Mouse (Mus musculus) spleen, postnatal 10 days (tissue): Measurements from ENCODE around the gene Adh1.

Source experiments
- DNase-seq, 2 experiments: peaks; one replicate each; pipeline ENCODE4 v3.0.0; 2021 to 2022; ENCODE audit warnings: low spot score in 2 of 2

The Adh1 gene

GRCm38 (mm10) chr3:138241371-138241770, 19.4 kb upstream of the Adh1 start:
- no peak for DNase-seq

GRCm38 (mm10) chr3:138242021-138242726, 18.6 kb upstream of the Adh1 start:
- DNase-seq = no peak

- DNase-seq = no peak
Observed at GRCm38 (mm10) chr3:138242933-138243332, 17.9 kb upstream of the Adh1 start.

GRCm38 (mm10) chr3:138244338-138244874, 16.4 kb upstream of the Adh1 start:
- DNase-seq = no peak

GRCm38 (mm10) chr3:138246511-138247020, 14.2 kb upstream of the Adh1 start:
- DNase-seq = no peak

GRCm38 (mm10) chr3:138247241-138247640, 13.6 kb upstream of the Adh1 start:
- DNase-seq = no peak

DNA sequence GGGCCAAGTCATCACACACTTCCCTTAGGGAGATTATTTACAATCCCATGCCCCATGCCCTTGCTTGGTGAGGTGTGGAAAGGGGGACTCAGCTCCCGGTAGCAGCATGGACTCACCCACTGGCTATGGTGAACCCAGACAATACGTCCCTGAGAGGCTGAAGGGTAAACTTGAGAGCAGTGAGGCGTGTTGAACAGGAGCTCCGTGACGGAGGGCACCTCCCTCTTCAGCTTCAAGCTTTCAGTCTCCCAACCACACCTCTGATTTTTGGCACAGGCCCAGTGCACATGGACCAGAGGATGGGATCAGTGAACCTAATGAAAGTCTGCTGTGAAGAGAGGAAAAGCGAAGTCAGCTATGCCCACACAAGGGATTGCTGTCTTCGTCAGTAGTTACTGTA, 12.8 kb upstream of the Adh1 start:
- no peak for DNase-seq

GRCm38 (mm10) chr3:138248746-138249145, 12.0 kb upstream of the Adh1 start:
- DNase-seq = no peak

DNA sequence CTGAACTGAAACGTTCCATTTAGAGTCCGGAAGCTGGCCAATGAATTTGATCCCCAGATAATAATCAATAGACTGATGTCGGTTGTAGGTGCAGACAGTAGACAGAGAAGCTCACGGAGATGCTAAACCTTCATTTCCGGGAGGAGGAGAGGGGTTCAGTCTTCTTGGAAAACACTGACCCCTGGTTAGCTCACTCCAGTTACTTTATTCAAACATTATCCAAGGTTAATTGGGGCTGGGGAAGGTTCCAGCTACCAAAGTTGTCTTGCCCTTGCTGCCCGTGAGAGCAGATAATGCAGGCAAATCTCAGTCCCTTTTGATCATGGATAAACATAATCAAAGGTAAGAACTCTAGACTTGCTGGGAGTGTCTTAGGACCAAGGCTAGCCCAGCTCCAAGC, 9.6 kb upstream of the Adh1 start:
- no peak for DNase-seq

- no peak for DNase-seq
Observed at GRCm38 (mm10) chr3:138254205-138254604, 6.6 kb upstream of the Adh1 start.

- DNase-seq = no peak
Observed at GRCm38 (mm10) chr3:138255366-138255765, 5.4 kb upstream of the Adh1 start.

DNA sequence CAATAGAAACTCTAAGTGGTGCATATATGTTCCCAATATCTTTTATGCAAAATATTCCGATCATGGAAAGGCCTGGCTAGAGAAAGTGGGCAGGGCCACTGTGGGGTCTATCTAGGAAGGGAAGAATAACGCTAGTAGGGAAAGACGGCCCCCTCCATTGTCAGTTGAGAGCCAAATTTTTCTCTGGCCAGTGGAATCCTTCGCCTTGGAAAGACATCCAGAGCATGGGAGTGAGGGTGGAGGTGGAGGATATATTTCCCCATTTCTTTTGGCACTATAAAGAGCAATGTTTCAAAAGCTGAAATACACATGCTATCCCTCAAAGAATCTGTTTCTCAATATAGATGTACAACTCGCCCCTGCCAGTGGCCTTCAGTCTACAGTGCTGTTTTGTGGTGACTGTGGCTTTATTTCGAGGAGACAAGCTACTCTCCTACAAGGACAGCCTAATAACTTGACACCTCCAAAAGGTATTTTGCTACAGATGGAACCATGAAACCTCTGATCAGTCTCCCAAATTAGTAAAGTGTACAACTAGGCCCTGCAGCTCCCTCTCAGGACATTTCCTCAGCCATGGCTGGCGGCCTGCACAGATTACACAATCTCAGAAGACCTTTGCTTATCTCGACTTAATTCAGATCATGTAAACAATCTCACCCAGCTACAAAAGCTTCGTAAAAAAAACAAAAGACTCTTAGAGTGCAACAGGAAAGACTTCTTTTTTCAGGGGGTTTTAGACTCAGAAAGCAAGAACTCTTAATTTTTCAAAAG, 4.8 kb upstream of the Adh1 start:
- no peak for DNase-seq

- no peak for DNase-seq
Observed at GRCm38 (mm10) chr3:138262568-138262967, 1.8 kb downstream of the Adh1 start.

GRCm38 (mm10) chr3:138263154-138263930, 2.6 kb downstream of the Adh1 start:
- DNase-seq = no peak

DNA sequence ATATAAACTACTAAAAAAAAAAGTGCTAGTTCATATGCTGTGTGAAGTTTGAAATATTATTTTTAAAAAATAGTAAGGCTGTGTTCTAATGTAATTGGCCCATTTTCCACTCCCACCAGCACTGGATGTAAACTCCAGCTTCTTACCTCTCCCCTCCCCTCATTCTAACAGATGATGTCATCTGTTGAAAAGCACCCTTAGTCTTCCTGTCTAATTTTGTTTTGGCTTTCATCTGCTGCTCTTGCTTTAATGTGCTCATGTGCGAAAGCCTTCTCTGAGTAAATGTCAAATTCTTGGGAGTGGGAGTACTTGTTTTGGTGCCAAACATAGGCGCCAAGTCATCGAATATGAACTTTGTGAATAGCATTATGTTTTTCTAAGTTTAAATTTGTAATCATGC, 3.9 kb downstream of the Adh1 start:
- DNase-seq = no peak

DNA sequence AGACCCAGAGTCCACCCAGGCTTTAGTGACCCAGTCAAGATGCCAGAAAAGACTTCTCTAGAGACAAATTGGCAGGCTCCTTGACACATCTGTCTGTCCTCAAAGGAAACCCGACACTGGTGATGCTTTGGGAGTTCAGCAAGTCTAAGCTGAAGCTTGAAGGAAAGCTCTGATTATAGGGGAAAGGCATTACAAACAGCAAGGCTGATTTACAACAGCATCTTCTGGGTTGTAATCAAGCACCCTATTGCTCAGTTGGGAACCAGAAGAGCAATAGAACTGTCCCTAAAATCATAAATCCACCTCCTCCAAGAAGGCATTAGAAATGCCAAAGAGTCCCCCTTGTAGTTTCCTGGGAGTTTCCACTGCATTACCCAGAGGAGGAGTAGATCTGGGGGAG, 9.7 kb downstream of the Adh1 start:
- no peak for DNase-seq

- no peak for DNase-seq
Observed at GRCm38 (mm10) chr3:138271297-138271696, 10.5 kb downstream of the Adh1 start.

DNA sequence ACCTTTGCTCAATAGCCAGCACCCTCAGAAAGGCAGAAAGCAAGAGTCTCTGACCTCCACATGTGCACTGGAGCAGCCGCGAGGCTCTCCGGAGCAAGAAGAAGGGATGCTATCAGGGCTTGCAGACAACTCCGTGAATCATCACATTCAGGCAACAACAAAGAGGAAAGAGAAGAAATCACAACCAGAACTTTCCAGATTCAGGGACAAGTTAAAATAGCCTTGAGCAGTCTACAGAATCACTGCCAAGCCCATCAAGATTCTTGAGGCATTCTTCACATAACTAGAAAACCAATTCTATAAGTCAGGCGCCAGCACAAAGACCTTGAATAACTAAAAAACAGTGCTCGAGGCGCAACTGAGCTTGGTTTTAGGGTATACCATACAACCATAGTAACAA, 12.3 kb downstream of the Adh1 start:
- DNase-seq = no peak

- no peak for DNase-seq
Observed at GRCm38 (mm10) chr3:138275100-138275499, 14.3 kb downstream of the Adh1 start.

DNA sequence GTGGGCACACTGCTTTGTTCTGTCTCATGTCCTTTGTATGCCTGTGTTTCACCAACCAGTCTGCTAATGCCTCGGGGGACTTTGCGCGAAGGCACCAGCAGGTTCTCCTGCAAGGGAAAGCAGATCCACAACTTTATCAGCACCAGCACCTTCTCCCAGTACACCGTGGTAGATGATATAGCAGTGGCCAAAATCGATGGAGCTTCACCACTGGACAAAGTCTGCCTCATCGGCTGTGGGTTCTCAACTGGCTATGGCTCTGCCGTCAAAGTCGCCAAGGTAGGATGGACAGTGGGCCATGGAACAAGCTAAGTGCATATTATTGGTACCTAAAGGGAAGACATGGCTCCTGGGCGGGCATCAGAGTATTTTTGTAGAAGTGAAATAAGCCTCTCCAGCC, 21.8 kb downstream of the Adh1 start:
- no peak for DNase-seq

DNA sequence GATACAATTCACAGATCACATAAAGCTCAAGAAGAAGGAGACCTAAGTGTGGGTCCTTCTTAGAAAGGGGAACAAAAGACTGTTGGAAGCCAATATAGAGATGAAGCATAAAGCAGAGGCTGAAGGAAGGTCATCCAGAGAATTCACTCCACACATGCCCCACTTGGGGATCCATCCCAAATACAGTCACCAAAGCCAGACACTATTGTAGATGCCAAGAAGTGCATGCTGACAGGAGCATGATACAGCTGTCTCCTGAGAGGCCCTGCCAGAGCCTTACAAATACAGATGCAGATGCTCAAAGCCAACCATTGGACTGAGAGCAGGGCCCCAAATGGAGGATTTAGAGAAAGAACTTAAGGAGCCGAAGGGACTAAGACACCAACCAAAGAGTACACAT, 23.0 kb downstream of the Adh1 start:
- no peak for DNase-seq

DNA sequence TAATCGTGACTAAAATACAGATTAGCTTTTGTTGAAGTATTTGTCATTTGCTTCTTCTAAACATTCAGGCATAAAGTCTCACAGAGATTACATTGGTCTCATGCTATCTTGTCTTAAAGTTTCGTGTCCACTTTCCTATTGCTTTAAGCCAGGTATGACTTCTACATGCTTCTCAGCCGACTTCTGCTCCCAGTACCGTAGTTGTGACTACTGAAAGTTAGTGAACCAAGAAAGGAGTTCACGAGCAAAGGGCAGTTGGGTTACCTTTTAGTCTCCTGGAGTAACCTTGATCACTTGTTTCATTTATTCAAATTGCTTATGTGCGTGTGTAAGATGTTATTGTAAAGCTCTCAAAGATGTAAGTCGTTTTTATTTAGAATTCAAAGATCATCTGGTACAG, 25.2 kb downstream of the Adh1 start:
- no peak for DNase-seq
